Mouse (Mus musculus): ENCODE data around the gene Krt10. TPM values are rescaled to one million over a fixed set of nuclear protein-coding genes. Genes with fewer than 3 reads are reported as not detected.

Krt10 gene
- total RNA-seq, 4 experiments from 2014 or later = 11.4 to 13.8 (median 12.0) TPM

DNA sequence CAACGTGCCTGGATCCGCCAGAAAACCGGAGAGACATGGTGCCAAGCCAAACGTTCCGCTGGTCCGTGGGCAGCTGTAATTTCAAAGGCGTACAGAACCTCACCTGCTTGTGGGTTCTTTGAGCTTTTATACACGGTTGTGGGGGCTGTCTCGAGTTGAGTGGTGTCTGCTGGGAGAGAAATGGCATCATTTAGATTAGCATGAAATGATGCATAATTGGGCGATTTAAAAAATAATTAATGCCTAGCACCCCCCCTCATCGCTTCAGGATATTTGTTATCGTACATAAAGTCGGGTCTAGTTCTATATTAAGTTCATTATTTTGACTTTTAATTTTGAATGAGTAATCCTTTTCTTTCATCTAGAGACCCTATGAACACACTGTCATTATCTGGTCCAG, 14.4 kb downstream of the Krt10 start, which contains the start of gene Krt28:
Gene Krt28 (minus strand): TSS at position 101 of the 400 bp plus-strand sequence.
- no peak for DNase-seq (ENCODE audit: low spot score in 2 of 2)

- peak in 1 of 2 experiments; percentile 39 for DNase-seq (ENCODE audit: low spot score in 2 of 2)
Observed at GRCm38 (mm10) chr11:99369853-99370451, 19.2 kb downstream of the Krt10 start.

GRCm38 (mm10) chr11:99369229-99369628, 19.9 kb downstream of the Krt10 start:
- DNase-seq (ENCODE audit: low spot score in 2 of 2) = no peak

GRCm38 (mm10) chr11:99366791-99367190, 22.4 kb downstream of the Krt10 start:
- DNase-seq (ENCODE audit: low spot score in 2 of 2) = no peak

GRCm38 (mm10) chr11:99364412-99364811, 24.8 kb downstream of the Krt10 start:
- peak in 1 of 2 experiments; percentile 30 for DNase-seq (ENCODE audit: low spot score in 2 of 2)

DNA sequence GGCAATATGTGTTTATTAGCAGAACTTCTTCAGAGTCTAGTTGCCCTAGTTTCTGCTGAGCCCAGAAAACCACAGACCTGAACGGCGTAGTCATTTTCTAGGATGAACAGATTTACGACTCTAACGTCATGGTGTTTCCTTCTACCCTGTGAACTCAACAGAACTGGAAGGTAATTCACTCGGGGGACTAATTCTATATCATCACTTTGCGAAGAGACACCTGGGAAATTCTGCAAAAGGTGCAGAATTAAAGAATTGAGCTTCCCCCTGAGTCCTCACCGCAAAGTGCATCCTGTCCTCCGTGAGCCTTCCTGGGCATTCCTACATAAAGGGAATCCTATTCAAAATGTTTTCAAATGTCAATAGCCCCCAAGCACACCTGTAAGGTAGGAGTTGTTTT, 27.7 kb downstream of the Krt10 start:
- DNase-seq (ENCODE audit: low spot score in 2 of 2) = no peak

DNA sequence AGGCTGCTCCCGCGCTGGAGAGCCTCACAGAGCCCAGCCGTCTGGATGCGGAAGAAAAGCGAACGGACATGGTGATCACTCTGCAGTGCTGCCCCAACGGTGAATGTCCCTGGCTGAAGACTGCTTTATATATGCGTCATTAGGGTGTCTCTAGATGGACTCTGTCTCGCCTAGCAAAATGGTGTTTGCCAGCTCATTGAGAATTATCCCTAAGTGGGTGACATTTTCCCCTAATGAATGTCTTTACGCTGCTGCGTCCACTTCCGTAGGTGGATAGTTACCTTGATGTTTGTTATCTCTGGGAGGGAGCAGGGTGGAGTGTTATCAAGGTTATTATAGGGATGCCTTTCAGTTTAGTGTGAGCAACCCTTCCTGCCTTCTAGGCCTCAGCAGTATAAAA, 38.2 kb downstream of the Krt10 start, which contains the start of gene Krt27:
Gene Krt27 (minus strand): TSS at position 101 of the 400 bp plus-strand sequence.
- no peak for DNase-seq (ENCODE audit: low spot score in 2 of 2)

GRCm38 (mm10) chr11:99339299-99339847, 49.8 kb downstream of the Krt10 start:
- no peak for DNase-seq (ENCODE audit: low spot score in 2 of 2)

DNA sequence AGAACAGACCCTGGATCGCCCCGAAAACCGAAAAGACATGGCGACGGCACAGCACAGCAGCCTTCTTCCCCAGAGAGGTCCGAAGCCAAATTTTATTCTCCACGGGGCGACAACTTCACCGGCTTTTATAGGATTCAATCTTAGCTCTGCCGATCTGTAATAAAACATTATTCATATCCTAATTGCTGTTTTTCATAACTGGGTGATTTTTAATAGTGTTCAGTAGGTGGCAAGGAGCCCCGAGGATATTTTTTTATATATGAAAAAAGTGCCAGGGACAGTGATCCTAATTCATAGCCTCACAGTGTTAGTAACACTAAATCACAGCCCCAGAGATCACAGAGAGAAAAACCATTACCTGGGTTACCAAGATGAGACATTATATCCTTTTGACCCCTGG, 51.3 kb downstream of the Krt10 start, which contains the start of gene Krt26:
Gene Krt26 (minus strand): TSS at position 101 of the 400 bp plus-strand sequence.
- DNase-seq (ENCODE audit: low spot score in 2 of 2) = no peak

Other genes with a start within 250 kb of the Krt10 start
- gene Ccr7, start 234.3 kb downstream of the Krt10 start, total RNA-seq (2022) = under 1 TPM in 2 of 4 experiments, not detected in 2; 0.16 to 0.23 TPM
- gene Smarce1, start 158.3 kb downstream of the Krt10 start, total RNA-seq (2022) = 10 to 100 TPM; 46.9 to 61.5 (median 53.0) TPM
- gene Krt222, start 145.3 kb downstream of the Krt10 start, total RNA-seq (2022) = 10 to 100 TPM; 30.4 to 38.4 (median 34.0) TPM
- gene Krt24, start 104.1 kb downstream of the Krt10 start, total RNA-seq (2022) = not detected
- not detected for gene Krt25, start 66.4 kb downstream of the Krt10 start, total RNA-seq (2022)
- under 1 TPM in 1 of 4 experiments, not detected in 3; 0.14 TPM for gene Krt26, start 51.4 kb downstream of the Krt10 start, total RNA-seq (2022)
- not detected for gene Krt27, start 38.3 kb downstream of the Krt10 start, total RNA-seq (2022)
- gene Krt28, start 14.5 kb downstream of the Krt10 start, total RNA-seq (2022) = under 1 TPM in 1 of 4 experiments, not detected in 3; 0.21 TPM
- 10 to 100 TPM in 1 of 4 experiments, 1 to 10 TPM in 3; 8.6 to 10.0 (median 9.5) TPM for gene Krt12, start 32.9 kb upstream of the Krt10 start, total RNA-seq (2022)
- gene Krt20, start 48.8 kb upstream of the Krt10 start, total RNA-seq (2022) = not detected
- gene Krt23, start 103.8 kb upstream of the Krt10 start, total RNA-seq (2022) = not detected
- gene Krt39, start 132.0 kb upstream of the Krt10 start, total RNA-seq (2022) = not detected
- not detected for gene Krt40, start 153.8 kb upstream of the Krt10 start, total RNA-seq (2022)
- gene Krtap3-3, start 161.5 kb upstream of the Krt10 start, total RNA-seq (2022) = not detected
- not detected for gene Krtap3-2, start 167.5 kb upstream of the Krt10 start, total RNA-seq (2022)
- gene Gm11939, start 170.1 kb upstream of the Krt10 start, total RNA-seq (2022) = not detected
- gene Krtap3-1, start 177.3 kb upstream of the Krt10 start, total RNA-seq (2022) = not detected
- gene Krtap1-5, start 191.7 kb upstream of the Krt10 start, total RNA-seq (2022) = not detected
- gene Krtap1-4, start 194.3 kb upstream of the Krt10 start, total RNA-seq (2022) = not detected
- not detected for gene Krtap1-3, start 202.0 kb upstream of the Krt10 start, total RNA-seq (2022)
- gene Krtap9-3, start 208.7 kb upstream of the Krt10 start, total RNA-seq (2022) = not detected
- gene Gm11938, start 213.9 kb upstream of the Krt10 start, total RNA-seq (2022) = not detected
- gene Gm11937, start 220.8 kb upstream of the Krt10 start, total RNA-seq (2022) = not detected
- not detected for gene Krtap2-4, start 225.5 kb upstream of the Krt10 start, total RNA-seq (2022)
- not detected for gene Gm11562, start 231.1 kb upstream of the Krt10 start, total RNA-seq (2022)
- not detected for gene Krtap4-1, start 238.9 kb upstream of the Krt10 start, total RNA-seq (2022)
- gene Krtap4-2, start 245.7 kb upstream of the Krt10 start, total RNA-seq (2022) = not detected